Mouse (Mus musculus): ENCODE measurements around the gene Unk.

The Unk gene

DNA sequence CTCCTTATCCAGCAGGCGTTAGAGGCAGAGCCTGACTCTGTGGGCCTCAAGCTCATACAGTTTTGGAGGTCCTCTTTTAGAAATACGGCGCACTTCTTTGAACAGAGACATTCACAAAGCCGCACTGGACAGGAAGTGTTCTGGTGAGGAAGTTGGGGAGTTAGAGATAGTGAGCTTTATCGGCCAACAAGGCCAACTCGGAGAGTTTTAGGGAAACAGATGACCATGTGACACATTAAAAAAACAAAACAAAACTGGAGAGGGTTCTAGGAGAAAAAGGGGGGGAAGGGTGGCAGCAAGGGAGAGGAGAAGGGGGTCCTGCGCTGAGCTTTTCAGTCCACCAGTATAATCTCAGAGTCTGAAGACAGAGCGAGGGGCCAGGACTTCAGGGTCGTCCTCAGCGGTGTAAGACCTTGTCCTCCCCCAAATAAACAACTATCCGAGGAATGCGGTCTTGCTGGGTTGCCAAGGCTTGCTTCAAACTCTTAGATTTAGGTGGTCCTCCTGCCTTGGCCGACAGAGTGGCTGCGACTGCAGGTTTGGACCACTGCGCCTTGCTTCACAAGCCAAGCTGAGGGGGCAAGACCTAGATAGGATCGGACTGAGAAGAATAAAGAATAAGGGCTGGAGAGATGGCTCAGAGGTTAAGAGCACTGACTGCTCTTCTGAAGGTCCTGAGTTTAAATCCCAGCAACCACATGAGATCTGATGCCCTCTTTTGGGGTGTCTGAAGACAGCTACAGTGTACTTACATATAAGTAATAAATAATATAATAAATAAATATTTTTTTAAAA is 63.8 kb downstream of the Unk start:
- no peak for DNase-seq

DNA sequence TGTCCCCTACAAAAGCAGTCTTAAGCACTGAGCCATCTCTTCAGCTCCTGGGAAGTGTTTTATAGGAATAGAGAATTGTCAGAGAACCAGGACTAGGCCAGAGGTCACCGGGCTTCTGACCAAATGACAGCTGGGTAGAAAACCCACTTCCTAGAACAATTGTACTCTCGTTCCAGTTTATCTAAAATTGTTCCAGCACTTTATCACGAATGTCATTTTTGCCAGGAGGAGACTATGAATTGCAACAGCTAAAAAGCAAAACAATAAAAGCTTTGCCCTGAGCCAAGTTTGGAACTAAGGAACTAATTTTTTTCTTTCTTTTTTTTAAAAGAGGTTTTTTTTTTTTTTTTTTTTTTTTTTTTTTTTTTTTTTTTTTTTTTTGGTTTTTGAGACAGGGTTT is 65.5 kb downstream of the Unk start:
- DNase-seq = peak; percentile 81 to 83

DNA sequence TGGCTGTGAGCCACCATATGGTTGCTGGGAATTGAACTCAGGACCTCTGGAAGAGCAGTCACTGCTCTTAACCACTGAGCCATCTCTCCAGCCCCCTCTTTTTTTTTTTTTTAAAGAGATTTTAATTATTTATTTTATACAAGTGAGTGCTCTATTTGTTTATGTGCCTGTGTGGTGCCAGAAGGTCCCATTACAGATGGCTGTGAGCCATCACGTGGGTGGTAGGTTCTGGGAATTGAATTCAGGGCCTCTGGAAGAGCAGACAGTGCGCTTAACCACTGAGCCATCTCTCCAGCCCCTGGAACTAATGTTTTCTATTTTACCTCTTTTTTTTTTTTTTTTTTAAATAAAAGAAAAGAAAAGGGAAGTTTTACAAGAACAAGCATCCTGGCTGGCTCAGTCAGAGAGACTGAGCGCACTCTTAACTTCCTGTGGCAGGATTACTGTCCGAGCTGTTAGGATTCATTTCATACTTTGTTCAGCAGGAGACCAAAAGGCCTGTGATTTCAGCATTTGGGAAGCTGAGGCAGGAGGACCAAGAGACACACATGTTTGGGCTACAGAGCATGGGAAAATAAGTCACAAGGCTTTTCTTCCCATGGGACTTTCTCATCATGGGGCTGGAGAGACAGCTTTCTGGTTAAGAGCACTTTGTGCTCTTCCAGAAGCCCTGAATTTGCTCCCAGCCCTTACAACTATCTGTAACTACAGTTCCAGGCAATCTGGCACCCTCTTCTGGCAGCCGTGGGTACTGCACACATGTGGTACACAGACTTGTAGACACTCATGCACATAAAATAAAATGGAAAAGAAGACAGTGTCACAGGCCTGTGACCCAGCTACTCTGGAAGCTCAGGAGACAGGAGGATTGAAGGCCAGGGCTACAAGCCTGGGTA is 66.3 kb downstream of the Unk start:
- DNase-seq = peak; percentile 55 to 59

DNA sequence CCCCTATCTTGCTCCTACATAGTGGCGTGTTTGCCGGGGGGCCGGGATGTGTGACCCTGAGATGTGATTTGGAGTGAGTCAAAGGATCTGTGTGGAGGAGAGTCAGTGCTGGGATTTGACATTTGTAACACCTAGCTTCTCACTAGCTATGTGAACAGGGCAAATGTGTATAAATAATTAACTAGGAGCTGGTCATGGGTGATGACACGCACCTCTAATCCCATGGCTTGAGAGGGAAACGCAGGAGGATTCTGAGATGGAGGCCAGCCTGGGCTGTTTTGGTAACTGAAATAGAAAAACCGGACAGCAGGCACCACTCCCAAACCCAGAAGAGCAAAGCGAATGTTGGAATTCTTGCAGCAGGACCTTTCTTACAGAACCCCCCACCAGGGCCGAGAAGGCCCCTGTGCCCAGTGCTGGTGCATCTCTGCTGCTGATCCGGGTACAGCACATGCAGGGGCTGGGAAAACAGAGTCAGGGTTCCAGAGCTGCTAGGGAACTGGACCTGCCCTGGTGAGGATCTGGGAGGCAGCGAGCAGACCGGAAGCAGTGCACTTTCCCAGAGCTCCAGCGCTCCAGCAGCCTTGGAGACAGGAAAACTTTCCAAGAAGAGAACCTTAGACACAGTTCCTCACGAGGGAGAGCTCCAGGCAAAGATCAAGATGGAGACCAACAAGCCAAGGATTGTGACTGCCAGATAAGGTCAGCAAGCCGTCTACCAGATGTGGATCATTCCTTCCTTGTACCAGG is 68.8 kb downstream of the Unk start:
- peak; percentile 63 to 82 for DNase-seq

DNA sequence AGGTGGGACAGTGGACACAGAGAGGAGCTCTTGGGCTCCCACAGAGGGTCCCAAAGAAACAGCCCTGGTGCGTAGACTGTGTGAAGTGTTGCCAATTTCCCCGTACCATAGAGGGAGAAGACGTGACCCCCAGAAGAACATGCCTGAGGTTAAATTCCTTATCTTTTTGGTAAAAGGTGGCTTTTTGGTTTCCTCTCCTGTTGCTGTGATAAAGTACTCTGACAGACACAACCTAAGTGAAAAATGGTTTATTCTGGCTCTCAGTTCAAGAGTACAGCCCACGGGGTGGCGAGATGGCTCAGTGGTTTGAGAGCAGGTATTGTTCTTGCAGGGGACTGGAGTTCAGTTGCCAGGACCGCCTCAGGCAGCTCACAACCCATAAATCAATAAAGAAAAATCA is 69.3 kb downstream of the Unk start:
- DNase-seq = peak in 1 of 2 experiments; percentile 52

DNA sequence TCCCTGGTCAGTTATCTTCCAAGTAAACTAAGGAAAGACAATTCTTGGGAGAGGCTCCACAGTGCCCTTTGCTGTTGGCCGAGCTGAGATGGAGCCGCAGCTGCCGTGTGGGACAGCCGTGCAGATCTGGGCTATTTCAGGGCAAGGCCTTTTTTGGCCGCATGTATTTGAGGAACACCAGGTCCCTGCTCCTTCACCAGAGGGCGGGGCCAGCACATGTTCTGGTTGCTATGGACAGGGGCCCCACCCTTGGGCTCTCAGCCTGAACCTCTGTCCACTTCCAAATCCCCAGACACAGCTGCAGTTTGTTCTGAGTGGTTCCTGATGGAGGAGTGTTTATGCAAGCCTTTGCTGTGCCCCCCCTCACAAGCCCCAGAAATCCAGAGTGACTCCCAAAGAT is 70.3 kb downstream of the Unk start:
- peak; percentile 70 to 92 for DNase-seq

DNA sequence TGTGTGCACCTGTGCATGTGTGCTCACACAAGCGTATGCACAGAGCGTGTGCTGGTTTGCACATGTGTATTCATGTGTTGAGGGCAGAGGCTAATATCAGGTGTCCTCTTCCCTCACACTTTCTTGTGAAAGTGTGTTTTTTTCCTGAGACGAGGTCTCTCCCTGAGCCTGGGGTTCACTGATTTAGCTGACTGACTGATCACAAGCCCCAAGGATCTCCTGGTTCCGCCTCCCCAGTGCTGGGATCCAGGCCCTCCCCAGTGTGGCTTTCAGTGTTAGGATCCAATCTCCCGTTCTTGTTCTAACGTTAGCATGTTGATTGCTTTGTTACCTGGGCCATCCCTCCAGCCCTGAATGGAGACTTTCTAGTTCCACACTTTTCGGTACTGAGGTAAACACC is 70.7 kb downstream of the Unk start:
- DNase-seq = no peak

DNA sequence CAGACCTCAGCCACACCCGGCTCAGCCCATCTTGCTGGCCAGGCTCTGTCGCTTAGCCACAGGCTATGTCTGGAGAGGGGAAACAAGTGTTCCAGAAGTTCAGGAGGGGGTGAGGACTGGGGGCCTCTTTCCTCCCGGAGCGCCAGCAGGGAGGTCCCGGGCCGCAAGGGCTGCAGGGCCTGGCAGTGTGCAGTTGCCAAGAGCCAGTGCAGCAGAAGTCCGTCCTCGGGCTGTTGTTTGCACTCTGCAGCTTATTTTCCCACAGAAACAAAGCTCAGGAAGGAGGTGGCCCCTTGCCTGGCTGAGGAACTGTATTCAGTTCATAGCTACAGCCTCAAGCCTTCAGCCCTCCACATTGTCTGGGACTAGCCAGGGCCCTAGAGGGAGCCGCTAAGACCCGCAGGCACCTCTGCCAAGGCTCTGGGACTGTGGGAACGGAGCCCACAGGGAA is 71.8 kb downstream of the Unk start:
- DNase-seq = peak; percentile 52 to 84

DNA sequence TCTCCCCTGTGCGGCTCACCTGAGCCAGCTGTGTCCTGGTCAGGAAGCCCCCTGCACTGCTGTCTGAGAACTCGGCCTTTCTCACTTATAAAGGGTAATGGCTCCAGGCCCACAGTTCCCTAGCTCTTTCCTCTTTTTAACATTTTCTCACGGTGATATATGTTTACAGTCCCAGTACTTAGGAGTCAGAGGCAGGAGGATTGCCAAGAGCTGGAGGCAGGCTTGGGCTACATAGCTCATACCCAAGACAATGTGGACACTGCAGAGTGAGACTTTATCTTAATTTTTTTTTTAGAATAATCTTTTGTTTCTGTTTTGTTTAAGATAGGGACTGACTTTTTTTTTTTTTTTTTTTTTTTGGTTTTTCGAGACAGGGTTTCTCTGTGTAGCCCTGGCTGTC is 72.3 kb downstream of the Unk start:
- DNase-seq = no peak

DNA sequence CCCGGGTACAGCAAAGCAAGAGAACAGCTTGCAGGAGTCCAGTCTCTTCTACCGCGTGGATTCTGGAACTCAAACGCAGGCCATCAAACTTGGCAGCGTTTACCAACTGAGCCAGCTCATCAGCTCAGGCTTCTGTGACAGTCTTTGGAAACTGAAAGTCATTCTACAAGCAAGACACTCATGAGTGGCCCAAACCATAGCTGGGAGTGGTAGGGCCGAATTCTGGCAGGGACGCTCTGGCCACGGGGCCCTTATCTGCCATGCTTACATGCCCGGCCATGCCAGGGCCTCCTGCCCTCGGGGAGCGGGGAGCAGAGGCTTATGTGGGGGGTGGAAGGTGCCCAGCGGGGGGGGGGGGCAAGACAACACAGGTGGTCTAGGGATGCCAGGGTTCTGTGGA is 73.5 kb downstream of the Unk start:
- DNase-seq = no peak

DNA sequence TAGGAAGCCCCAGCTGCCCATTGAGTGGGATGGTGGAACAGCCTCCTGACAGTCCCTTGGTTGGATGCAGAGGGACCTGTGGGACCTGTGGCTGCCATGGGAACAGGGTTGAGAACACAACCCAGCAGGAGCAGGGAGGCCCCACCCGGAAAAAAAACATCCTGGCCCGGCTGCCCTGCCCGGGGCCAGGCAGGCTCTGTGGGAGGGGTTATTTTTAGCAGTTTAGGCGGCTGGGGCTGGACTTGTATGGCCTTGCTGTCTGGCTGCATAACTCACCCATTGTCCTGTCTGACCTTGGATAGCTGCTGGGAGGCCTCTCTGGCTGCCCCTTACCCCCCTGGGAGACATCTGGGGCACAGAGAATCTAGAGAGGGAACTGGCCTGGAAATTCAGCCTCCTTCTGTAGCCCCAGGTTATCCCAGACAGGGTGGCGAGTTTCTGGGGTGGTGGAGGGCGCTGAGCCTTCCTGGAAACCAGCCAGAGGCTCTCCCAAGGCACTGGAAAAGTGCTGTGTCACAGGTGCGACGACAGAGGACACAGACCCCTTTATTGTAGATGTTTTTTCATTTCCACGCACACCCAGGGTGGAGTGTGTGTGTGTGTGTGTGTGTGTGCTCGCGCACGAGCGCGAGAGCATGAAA is 74.0 kb downstream of the Unk start:
- peak; percentile 80 to 95 for DNase-seq

DNA sequence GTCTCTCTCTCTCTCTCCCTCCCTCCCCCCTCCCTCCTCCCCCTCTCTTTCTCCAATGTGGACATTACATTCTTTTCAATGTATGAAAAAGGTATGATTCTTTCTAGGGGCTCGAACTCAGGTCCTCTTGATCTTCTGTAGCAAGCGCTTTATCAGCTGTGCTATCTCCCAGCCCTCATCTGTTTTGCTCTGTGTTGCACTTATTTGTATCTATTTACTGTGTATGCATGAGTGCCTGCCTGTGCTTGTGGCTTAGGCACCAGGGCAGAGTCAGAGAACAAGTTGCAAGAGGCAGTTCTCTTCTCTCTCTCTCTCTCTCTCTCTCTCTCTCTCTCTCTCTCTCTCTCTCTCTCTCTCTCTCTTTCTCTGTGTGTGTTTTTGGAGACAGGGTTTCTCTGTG is 74.9 kb downstream of the Unk start:
- peak in 1 of 2 experiments; percentile 36 for DNase-seq

DNA sequence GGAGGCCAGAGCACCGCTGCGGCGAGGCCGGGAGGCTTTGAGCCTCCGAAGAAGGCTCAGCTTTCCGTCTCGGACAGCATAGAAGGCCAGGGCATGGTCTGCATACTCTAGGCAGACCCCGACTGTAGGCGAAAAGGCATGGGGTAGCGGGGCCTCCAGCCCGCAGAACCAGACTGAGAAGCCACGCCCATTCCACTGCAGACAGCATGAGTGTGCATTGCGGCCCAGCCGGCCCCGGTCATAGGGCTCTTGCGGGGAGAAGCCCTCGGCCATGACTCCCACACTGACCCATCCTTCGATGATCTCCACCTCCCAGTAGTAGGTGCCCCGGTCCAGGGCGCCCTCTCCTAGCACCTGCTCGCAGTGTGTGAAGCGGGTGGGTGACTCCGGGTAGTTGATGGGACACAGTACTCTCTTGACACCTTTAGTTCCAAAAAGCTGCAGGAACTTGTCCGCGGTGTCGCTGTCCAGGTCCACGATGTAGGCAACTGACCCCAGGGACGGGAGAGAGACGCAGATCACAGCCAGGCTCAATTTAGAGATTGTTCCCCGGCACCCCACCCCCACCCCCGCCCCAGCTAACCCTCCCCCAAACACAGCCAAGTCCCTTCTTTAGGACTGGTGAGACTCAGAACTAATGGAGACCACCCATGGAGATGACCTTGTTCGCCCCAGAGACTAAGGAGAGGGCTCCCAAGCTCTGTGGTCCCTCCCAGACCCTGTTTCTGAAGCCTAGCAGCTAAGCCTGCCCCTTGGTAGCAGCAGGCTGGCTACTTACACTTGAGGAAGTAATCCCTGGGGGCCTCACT is 76.2 kb downstream of the Unk start:
- DNase-seq = peak in 1 of 2 experiments; percentile 51

DNA sequence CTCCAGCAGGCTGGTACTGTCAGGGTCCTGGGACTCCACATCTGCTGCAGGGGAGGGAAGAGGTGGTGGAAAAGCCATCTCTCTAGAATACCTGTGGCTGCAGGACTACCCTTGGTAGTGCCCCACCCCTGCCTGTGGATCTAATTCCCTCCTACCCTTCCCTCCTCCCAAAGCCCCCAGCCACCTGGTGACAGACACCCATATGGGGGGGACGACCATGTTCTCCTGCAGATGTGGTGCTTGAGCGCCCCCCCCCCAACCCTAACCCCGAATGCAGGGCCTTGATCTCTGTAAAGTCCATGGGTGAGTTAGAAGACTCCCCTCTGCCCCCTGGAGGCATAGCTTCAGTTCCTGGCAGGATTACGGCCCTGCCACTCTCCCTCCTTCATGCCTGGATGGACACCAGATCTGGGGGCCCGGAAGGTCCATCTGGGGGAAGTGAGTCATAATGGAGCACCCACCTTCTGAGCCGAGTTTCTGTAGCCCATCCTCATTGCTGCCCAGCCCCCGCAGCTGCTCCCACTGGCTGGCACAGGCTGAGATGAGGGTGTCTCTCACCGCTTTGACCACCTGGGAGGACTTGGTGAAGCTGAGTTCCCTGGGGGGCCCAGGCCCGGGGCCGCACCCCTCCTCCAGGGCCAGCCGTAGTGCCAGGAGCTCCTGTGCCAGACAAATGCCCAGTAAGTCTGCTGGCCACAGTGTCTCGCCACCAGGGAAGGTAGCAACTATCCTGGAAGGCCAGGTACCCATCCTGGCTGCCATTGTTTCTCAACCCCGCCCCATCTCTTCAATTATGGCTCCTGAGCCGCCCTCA is 77.0 kb downstream of the Unk start:
- peak; percentile 54 to 66 for DNase-seq

DNA sequence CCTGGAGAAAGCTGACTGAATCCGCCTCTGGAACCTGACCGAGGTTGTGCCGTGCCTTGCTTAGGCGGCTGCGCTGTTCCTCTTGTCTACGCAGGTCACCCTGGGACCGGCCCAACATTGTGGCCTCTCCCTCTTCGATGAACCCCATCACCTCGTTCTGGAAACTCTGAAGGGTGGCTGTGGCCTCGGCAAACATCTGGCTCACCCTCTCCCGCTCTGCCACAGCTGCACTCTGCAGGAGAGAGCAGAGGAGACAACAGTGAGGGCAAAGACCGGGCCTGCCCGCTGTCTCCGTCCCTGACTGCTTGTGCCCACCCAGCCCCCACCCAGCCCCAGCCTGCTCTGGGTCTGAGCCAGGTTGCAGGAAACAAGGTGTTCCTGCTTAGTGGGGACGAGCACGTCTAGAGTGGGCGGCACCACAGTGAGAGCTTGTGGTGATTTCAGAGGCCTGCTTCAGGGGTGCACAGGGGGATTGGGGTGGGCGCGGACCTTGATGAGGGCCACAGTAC is 77.7 kb downstream of the Unk start:
- DNase-seq = peak in 1 of 2 experiments; percentile 84

DNA sequence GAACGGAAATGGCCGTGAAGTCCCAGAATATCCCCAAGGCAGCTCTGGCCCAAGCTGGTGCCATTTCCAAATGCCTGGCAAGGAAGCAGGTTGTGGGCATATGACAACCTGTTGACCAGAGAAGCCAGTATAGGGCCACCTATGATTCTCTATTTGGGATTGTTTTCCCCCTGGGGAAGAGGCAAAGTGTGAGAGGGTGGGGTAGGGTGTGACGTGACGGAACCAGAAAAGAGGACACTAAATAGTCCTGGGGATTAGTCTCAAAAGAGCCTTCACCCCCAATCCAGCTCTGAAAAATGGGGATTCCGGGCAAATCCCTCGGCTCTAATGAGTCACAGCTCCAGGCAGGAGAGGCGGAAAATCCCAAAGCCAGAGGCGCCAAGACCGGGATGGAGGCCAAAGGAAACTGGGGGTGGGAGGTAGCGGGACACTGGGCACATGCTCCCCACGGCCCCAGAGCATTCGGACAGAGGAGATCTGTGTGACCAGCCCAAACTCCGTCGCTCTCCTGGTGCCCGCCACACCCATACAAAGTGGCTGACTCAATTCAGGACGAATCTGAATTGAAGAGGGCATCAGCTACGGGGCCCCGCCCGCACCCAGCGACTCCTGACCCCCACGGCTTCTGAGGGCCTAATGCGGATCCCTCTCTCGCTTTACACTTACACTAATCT is 78.5 kb downstream of the Unk start:
- DNase-seq = peak; percentile 74 to 85

DNA sequence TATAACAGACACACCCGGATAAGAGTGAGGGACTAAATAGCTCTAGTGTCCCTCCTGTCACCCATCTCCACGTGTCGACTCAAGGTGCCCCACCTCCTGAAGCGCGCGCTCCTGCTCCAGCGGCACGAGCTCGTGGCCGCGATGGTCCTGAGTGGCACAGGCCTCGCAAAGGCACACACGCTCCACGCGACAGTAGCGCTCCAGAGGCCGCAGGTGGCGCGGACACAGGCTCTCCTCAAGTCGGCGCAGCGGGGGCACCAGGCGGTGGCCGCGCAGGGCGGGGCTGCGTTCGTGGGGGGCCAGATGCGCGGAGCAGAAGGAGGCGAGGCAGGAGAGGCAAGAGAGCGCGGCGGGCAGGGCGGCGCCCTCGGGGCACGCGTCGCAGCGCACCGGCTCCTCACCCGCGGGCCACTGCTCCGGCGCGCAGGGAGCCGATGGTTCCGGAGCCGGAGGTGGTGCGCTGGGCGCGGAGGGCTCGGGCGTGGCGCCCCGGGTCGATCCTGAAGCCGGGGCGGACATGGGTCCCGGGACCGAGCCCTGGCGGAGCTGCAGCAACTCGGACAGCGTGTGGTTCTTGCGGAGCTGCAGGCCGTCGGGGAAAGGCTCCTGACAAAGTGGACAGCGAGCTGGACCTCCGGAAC is 79.4 kb downstream of the Unk start:
- DNase-seq = peak; percentile 48 to 77

DNA sequence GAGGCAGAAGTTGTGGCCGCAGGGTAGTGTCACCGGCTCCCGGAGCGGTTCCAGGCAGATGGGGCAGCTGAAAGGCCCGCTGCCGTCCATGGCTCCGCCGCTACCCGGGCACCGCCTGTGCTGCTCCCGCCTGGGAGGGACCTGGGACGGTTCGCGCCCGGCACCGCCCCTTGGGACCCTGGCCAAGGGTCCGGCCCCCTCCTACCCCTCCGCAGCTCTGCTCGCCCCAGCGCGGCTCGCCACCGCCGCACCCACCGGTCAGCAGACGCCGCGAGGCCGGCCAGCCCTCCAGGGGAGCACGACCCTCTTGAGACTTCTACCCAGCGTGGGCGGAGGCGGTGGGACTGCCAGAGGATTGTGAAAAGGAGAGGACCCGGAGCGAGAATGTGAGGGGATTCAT is 80.0 kb downstream of the Unk start:
- peak; percentile 85 to 94 for DNase-seq

DNA sequence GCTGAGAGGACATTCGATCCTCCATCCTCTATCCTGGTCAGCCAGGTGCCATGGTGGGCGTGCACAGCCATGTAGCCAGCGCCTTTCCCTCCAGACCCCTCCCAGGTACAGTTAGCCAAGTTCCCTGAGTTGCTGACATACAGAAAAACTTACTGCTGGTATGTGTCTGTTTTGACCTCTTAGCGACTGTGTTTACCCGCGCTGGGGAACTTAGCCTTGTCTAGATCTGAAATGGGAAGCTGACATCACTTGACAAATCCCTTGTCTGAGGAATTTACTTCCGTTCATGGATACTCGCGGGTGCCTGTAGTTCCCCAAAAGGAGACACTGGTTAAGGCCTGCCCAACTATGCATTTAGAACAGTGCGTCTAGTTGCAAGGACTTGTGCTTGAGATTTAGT is 80.4 kb downstream of the Unk start:
- DNase-seq = peak in 1 of 2 experiments; percentile 63

Measured in kidney, postnatal 25 days (tissue).